24 mouse cellular contexts compared by ENCODE assay signal in the genomic region with DNA sequence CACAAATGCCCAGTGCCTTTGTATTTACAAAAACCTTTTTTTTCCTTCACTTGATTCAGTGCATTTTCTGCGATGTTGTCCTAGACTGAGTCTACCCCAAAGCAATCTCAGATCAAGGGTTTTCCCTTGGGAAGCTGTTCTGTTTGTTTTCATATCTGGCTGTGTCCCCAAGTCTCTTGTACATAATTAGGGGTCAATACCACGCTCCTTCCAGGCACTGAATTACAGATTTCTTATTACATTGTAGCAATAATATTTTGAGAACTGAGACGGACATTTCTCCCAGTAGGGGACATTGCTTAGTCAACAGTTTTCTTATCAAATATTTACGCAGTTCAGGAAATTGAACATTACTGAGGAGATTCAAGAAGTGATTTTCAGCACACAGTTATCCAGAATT.
DNase-seq lines count a peak whose midpoint lies in the region; ATAC-seq and TF ChIP-seq lines count a peak whose summit lies in the region.
"Had no signal": no experiment of that assay in that cellular context is flagged by ENCODE, and none has a peak within 500 bp of the region (broad histone marks: within the 10 kb centered on the region; RNA-seq: fewer than 3 reads in every experiment).

No protein-coding gene starts in this region.

- no peak for TF ChIP-seq CTCF in kidney, postnatal 0 days (IDR thresholded peaks at IDR 0.05; ENCODE audit: low read depth)
- no peak for TF ChIP-seq CTCF in midbrain, postnatal 0 days (IDR thresholded peaks at IDR 0.05)

- no peaks in the 10 kb centered on the region; the same call in 1 of the 2 replicates for H3K4me1 ChIP-seq in hindbrain, embryonic 11.5 days (replicated peaks; ENCODE audit: control insufficient read depth, insufficient read depth, low read length)
- peaks cover 3% of the 10 kb centered on the region; the same call in 1 of the 2 replicates for H3K4me1 ChIP-seq in hindbrain, embryonic 16.5 days (ENCODE audit: control insufficient read depth, insufficient read depth, low read depth, low read length)
- H3K4me1 ChIP-seq in kidney, postnatal 0 days (replicated peaks; ENCODE audit: insufficient read depth, low read length), result no peaks in the 10 kb centered on the region
- no peaks in the 10 kb centered on the region for H3K4me1 ChIP-seq in kidney, embryonic 16.5 days (ENCODE audit: insufficient read depth, low read length)
- peaks cover 44% of the 10 kb centered on the region for H3K4me1 ChIP-seq in midbrain, embryonic 13.5 days (replicated peaks)
- H3K4me1 ChIP-seq in midbrain, embryonic 11.5 days (ENCODE audit: control insufficient read depth, insufficient read depth, low read length), result no peaks in the 10 kb centered on the region; the same call in 1 of the 2 replicates
- H3K4me1 ChIP-seq in midbrain, postnatal 0 days (ENCODE audit: insufficient read depth, low read length), result peaks cover 3% of the 10 kb centered on the region; the same call in 1 of the 2 replicates
- H3K4me1 ChIP-seq: liver, embryonic 13.5 days; stomach, embryonic 15.5 days had no signal

- H3K4me2 ChIP-seq in hindbrain, embryonic 11.5 days (replicated peaks; ENCODE audit: low read depth, low read length), result no peak overlapping the region
- H3K4me2 ChIP-seq in hindbrain, embryonic 16.5 days (ENCODE audit: low read length), result no peak overlapping the region
- no peak overlapping the region for H3K4me2 ChIP-seq in kidney, postnatal 0 days (ENCODE audit: low read length)
- H3K4me2 ChIP-seq in kidney, embryonic 16.5 days (replicated peaks; ENCODE audit: low read depth, low read length), result no peak overlapping the region
- H3K4me2 ChIP-seq in midbrain, embryonic 13.5 days (replicated peaks), result no peak overlapping the region
- no peak overlapping the region for H3K4me2 ChIP-seq in midbrain, embryonic 11.5 days
- H3K4me2 ChIP-seq in midbrain, postnatal 0 days (ENCODE audit: low read depth, low read length, poor library complexity, severe bottlenecking), result no peak overlapping the region
- H3K4me2 ChIP-seq: limb, embryonic 12.5 days; liver, embryonic 13.5 days; stomach, embryonic 15.5 days had no signal

- no peak overlapping the region for H3K27ac ChIP-seq in hindbrain, embryonic 11.5 days (ENCODE audit: low read depth, low read length)
- H3K27ac ChIP-seq in hindbrain, embryonic 16.5 days (ENCODE audit: low read depth, low read length), result no peak overlapping the region
- no peak overlapping the region for H3K27ac ChIP-seq in kidney, postnatal 0 days
- no peak overlapping the region for H3K27ac ChIP-seq in kidney, embryonic 16.5 days (ENCODE audit: low read length)
- H3K27ac ChIP-seq in midbrain, embryonic 13.5 days, result peak overlapping the region; percentile 55; the same call in 1 of the 2 replicates
- H3K27ac ChIP-seq in midbrain, embryonic 11.5 days (ENCODE audit: low read depth, low read length), result no peak overlapping the region
- peak overlapping the region; percentile 27; the same call in 1 of the 2 replicates for H3K27ac ChIP-seq in midbrain, postnatal 0 days (ENCODE audit: low read depth, low read length)
- H3K27ac ChIP-seq: heart, adult 2 months; layer of hippocampus, adult 2 months; limb, embryonic 12.5 days; liver, embryonic 13.5 days; macrophage; stomach, embryonic 15.5 days had no signal

- no peak for DNase-seq in hindbrain, embryonic 11.5 days (ENCODE audit: low spot score)
- peak; percentile 39 for DNase-seq in kidney, postnatal 0 days (ENCODE audit: low spot score)
- no peak for DNase-seq in midbrain, embryonic 11.5 days (ENCODE audit: low spot score, missing footprints)
- no peak for DNase-seq in midbrain, postnatal 0 days (ENCODE audit: low spot score)
- no peak for DNase-seq in heart, adult 8-10 months (ENCODE audit: low spot score)
- DNase-seq: adrenal gland, postnatal 25 days; cerebellum, adult 9-10 months; gastrocnemius, postnatal 36 days; heart, adult 2 months; kidney, postnatal 10 days; layer of hippocampus, postnatal 36 days; liver, embryonic 13.5 days; lung, adult 2 months; thymus, postnatal 25 days had no signal

- H3K36me3 ChIP-seq in hindbrain, embryonic 11.5 days (ENCODE audit: control insufficient read depth, insufficient read depth, low read length), result no peaks in the 10 kb centered on the region
- H3K36me3 ChIP-seq in hindbrain, embryonic 16.5 days (ENCODE audit: control insufficient read depth, insufficient read depth, low read length), result no peaks in the 10 kb centered on the region
- H3K36me3 ChIP-seq in kidney, postnatal 0 days (ENCODE audit: insufficient read depth, low read length), result no peaks in the 10 kb centered on the region
- H3K36me3 ChIP-seq in kidney, embryonic 16.5 days (ENCODE audit: insufficient read depth, low read length), result no peaks in the 10 kb centered on the region
- no peaks in the 10 kb centered on the region for H3K36me3 ChIP-seq in midbrain, embryonic 13.5 days
- H3K36me3 ChIP-seq in midbrain, embryonic 11.5 days (ENCODE audit: control insufficient read depth, insufficient read depth, low read length), result no peaks in the 10 kb centered on the region
- no peaks in the 10 kb centered on the region for H3K36me3 ChIP-seq in midbrain, postnatal 0 days (ENCODE audit: insufficient read depth, low read length)
- H3K36me3 ChIP-seq: limb, embryonic 12.5 days; liver, embryonic 13.5 days; stomach, embryonic 15.5 days had no signal

- no peaks in the 10 kb centered on the region for H3K9me3 ChIP-seq in hindbrain, embryonic 11.5 days (ENCODE audit: control insufficient read depth, low read length)
- no peaks in the 10 kb centered on the region for H3K9me3 ChIP-seq in hindbrain, embryonic 16.5 days (ENCODE audit: control insufficient read depth, low read length)
- no peaks in the 10 kb centered on the region for H3K9me3 ChIP-seq in kidney, postnatal 0 days (replicated peaks; ENCODE audit: low read length)
- no peaks in the 10 kb centered on the region for H3K9me3 ChIP-seq in kidney, embryonic 16.5 days (ENCODE audit: low read length)
- H3K9me3 ChIP-seq in midbrain, embryonic 13.5 days, result no peaks in the 10 kb centered on the region
- H3K9me3 ChIP-seq in midbrain, embryonic 11.5 days (ENCODE audit: control insufficient read depth, low read length), result no peaks in the 10 kb centered on the region
- no peaks in the 10 kb centered on the region for H3K9me3 ChIP-seq in midbrain, postnatal 0 days (ENCODE audit: low read length)
- H3K9me3 ChIP-seq: limb, embryonic 12.5 days; liver, embryonic 13.5 days; stomach, embryonic 15.5 days had no signal

- peak; percentile 8; the same call in 1 of the 2 replicates for ATAC-seq in hindbrain, embryonic 11.5 days (ENCODE audit: low FRiP score)
- no peak for ATAC-seq in hindbrain, embryonic 16.5 days
- ATAC-seq in kidney, postnatal 0 days (replicated peaks; ENCODE audit: low FRiP score, low read depth), result no peak
- no peak for ATAC-seq in kidney, embryonic 16.5 days (ENCODE audit: low FRiP score, low TSS enrichment)
- no peak for ATAC-seq in midbrain, embryonic 13.5 days
- no peak for ATAC-seq in midbrain, embryonic 11.5 days (ENCODE audit: low FRiP score)
- no peak for ATAC-seq in midbrain, postnatal 0 days (ENCODE audit: low FRiP score)
- ATAC-seq: CD4-positive, CD25-positive, alpha-beta regulatory T cell, adult 4 months; forebrain, embryonic 16.5 days; inflammation-experienced regulatory T-cells, adult 6 months had no signal

- no peaks in the 10 kb centered on the region for H3K27me3 ChIP-seq in hindbrain, embryonic 11.5 days (ENCODE audit: control insufficient read depth, insufficient read depth, low read length)
- H3K27me3 ChIP-seq in hindbrain, embryonic 16.5 days (replicated peaks; ENCODE audit: control insufficient read depth, insufficient read depth, low read length), result no peaks in the 10 kb centered on the region
- H3K27me3 ChIP-seq in kidney, postnatal 0 days (ENCODE audit: insufficient read depth, low read length), result no peaks in the 10 kb centered on the region
- no peaks in the 10 kb centered on the region for H3K27me3 ChIP-seq in kidney, embryonic 16.5 days (ENCODE audit: insufficient read depth, low read length)
- no peaks in the 10 kb centered on the region for H3K27me3 ChIP-seq in midbrain, embryonic 13.5 days
- no peaks in the 10 kb centered on the region for H3K27me3 ChIP-seq in midbrain, embryonic 11.5 days (ENCODE audit: control insufficient read depth, insufficient read depth, low read length)
- H3K27me3 ChIP-seq in midbrain, postnatal 0 days (ENCODE audit: insufficient read depth, low read length), result no peaks in the 10 kb centered on the region
- H3K27me3 ChIP-seq: liver, embryonic 13.5 days; stomach, embryonic 15.5 days had no signal

- 63% methylated on average over 4 of the region's 4 CpGs for WGBS in hindbrain, embryonic 11.5 days
- WGBS in hindbrain, embryonic 16.5 days, result 33% methylated on average over 4 of the region's 4 CpGs
- WGBS in kidney, postnatal 0 days, result 65% methylated on average over 4 of the region's 4 CpGs
- 62% methylated on average over 4 of the region's 4 CpGs for WGBS in kidney, embryonic 16.5 days
- 41% methylated on average over 4 of the region's 4 CpGs for WGBS in midbrain, embryonic 13.5 days
- WGBS in midbrain, embryonic 11.5 days, result 69% methylated on average over 4 of the region's 4 CpGs
- 33% methylated on average over 4 of the region's 4 CpGs for WGBS in midbrain, postnatal 0 days

- no peak overlapping the region for H3K9ac ChIP-seq in hindbrain, embryonic 11.5 days (ENCODE audit: low read depth, low read length)
- H3K9ac ChIP-seq in hindbrain, embryonic 16.5 days (ENCODE audit: low read depth, low read length), result no peak overlapping the region
- no peak overlapping the region for H3K9ac ChIP-seq in kidney, postnatal 0 days (ENCODE audit: low read depth, low read length)
- H3K9ac ChIP-seq in kidney, embryonic 16.5 days (replicated peaks; ENCODE audit: low read length), result no peak overlapping the region
- H3K9ac ChIP-seq in midbrain, embryonic 13.5 days (replicated peaks), result no peak overlapping the region
- H3K9ac ChIP-seq in midbrain, embryonic 11.5 days (ENCODE audit: low read length), result no peak overlapping the region
- H3K9ac ChIP-seq in midbrain, postnatal 0 days (replicated peaks; ENCODE audit: low read length, poor library complexity, severe bottlenecking), result no peak overlapping the region
- H3K9ac ChIP-seq: limb, embryonic 12.5 days; liver, embryonic 13.5 days; stomach, embryonic 15.5 days had no signal

- no peak overlapping the region for H3K4me3 ChIP-seq in hindbrain, embryonic 11.5 days (ENCODE audit: low read depth, low read length)
- H3K4me3 ChIP-seq in hindbrain, embryonic 16.5 days (ENCODE audit: low read length), result no peak overlapping the region
- no peak overlapping the region for H3K4me3 ChIP-seq in kidney, postnatal 0 days (replicated peaks; ENCODE audit: low read depth, low read length)
- H3K4me3 ChIP-seq in kidney, embryonic 16.5 days (ENCODE audit: low read length), result no peak overlapping the region
- H3K4me3 ChIP-seq in midbrain, embryonic 13.5 days (replicated peaks), result no peak overlapping the region
- no peak overlapping the region for H3K4me3 ChIP-seq in midbrain, embryonic 11.5 days (ENCODE audit: low read depth, low read length)
- H3K4me3 ChIP-seq in midbrain, postnatal 0 days (ENCODE audit: low read depth, low read length), result no peak overlapping the region
- H3K4me3 ChIP-seq: heart, adult 2 months; layer of hippocampus, adult 2 months; limb, embryonic 12.5 days; liver, embryonic 13.5 days; stomach, embryonic 15.5 days had no signal

Comparison
In these comparisons a context has a peak if more than half of its experiments do, and no peak if none do; other contexts are left out.
1. H3K27ac ChIP-seq: peak in midbrain, embryonic 13.5 days (single experiment) and midbrain, postnatal 0 days (single experiment); none in hindbrain, embryonic 11.5 days (single experiment), hindbrain, embryonic 16.5 days (single experiment), kidney, postnatal 0 days (single experiment), kidney, embryonic 16.5 days (single experiment) and midbrain, embryonic 11.5 days (single experiment).